Mouse (Mus musculus) gastrocnemius, adult 8-10 months (tissue): ENCODE results near the gene Rad9a. TPM values are rescaled to one million over a fixed set of nuclear protein-coding genes. Genes with fewer than 3 reads are reported as not detected.

ENCODE experiments used
- DNase-seq, 2 experiments: peaks; one replicate each; pipeline ENCODE4 v3.0.0; 2022; ENCODE audit warnings: low spot score in 2 of 2
- total RNA-seq, 4 experiments: library from RNA; stranded (reverse); gene quantifications; 2 replicates each; pipeline ENCODE4 v1.2.4; 2022

The Rad9a gene
- total RNA-seq, 4 experiments from 2014 or later: 1.7 to 3.6 (median 2.3) TPM

DNA sequence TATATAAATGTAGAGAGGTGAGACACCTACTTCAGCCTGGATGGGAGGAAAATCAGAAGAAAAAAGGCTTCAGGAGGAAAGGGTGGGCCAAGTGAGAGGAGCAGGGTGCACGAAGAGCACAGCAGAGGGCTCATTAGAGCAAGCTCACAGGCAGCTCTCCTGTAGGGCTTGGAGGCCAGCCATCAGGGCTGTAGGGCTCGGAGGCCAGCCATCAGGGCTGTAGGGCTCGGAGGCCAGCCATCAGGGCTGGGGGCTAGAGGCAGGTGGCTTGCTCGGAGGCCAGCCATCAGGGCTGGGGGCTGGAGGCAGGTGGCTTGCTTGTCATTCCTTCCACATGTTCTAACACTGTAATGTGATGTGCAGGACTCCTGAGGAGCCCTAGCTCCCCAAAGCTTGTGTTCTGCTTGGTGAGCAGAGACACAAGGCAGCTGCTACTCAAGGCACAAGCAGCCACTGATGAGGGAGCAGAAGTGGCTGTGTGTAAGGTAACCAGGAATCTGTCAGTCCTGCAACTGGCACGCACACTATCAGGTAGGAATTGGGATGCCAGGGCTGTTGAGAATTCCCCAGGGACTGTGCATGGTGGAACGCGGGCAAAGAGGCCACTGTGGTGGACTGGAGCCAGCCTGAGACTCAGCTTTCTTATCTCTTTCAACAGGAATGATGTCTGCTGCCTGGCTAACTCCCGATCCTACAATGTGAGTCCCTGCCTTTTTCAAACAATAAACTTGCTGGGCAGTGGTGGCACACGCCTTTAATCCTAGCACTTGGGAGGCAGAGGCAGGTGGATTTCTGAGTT, 34.6 kb downstream of the Rad9a start:
- no peak for DNase-seq

DNA sequence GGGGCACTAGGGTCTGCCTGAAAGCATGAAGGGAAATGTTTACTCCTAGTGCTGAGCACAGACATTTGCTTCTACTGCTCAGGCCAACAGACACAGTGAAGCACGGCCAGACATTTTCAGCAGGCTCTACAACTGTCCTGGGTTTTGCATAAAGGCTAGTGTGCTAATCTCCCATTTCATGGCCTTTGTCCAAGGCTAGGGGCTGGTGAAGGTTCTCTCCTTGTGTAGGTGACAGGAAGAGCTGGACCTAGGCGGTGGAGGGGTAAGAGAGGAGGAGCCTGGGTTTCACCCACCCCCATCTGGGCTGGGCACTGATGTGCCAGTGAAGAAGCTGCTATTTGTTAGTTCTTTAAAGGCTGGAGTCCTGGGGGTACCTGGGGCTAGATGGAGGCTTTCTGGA, 36.7 kb downstream of the Rad9a start:
- DNase-seq: no peak

DNA sequence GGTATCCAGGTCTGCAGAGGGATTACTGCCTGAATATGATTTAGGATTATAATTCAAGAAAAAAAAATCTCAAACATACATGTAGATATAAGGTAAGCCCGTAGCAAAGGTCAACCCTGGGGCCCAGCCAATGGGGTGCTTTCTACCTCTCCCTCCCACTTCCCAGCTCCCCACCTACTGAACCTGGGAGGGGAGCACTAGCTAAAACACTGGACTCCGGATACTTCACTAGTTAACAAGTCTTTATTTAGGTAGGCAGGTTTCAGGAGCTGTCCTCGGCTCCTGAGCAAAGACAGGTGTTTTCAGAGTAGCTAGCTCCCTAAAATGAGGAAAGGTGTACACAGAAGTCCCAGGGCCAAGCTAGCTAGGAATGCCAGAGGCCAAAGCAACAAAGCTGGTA, 37.4 kb downstream of the Rad9a start:
- no peak for DNase-seq

DNA sequence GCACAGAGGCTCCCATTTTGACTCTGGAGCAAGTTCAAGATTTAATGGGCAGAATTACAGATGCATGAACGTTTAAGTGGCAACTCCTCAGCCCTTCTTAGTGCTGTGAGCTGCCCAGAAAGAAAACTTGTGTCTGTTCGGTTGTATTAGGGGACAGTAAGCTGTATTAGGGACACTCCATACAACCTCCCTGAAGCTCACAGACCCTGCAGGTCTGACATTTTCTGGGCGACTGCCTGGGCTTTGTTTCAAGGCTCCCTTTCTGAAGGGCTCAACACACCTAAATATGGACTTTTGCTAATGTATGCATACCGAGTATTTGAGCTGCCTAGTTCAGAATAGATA, 37.9 kb downstream of the Rad9a start:
- no peak for DNase-seq

DNA sequence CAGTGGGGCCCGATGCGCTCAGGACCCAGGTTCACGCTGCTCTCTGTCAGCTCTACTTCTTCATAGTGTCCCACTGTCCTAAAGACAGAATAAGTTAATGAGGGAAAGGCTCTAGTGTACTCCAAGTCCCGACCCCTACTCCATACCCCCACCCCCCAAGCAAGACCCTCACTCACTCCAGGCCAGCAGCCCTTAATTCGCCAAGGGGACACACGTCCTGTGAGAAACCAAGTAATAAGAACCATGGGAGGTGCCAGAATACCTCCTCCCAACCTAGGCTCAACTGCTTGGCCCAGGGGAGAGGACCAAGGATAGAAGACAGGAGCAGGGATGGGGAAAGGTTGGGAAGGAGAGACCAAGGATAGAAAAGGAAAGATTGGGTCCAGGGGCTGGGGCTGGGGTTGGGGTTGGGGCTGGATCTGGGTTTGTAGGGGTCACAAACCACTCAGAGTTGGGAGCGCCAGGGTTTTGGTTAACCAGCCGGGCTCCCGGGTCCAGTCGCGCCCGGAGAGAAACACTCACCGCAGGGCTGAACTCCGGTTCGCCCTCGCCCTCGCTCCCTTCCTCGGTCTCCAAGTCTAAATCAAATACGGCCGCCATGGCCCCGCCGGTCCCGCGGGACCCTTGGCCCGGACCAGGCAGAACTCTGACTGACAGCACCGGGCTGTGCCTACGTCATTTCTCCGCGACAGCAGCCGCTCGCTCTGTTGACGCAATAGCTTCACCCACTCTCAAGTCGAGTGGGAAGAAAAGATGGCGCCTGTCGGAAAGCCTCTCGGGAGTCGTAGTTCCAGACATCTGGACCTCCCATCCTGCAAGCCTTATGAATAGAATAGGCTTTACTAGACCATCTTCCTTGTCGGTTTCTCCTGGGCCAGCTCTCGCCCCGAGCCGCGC, 38.6 kb downstream of the Rad9a start, which contains the start of gene Rps6kb2:
Gene Rps6kb2, minus strand, starts transcription at position 709 of the 897 bp plus-strand sequence.
- DNase-seq: peak; percentile 93

DNA sequence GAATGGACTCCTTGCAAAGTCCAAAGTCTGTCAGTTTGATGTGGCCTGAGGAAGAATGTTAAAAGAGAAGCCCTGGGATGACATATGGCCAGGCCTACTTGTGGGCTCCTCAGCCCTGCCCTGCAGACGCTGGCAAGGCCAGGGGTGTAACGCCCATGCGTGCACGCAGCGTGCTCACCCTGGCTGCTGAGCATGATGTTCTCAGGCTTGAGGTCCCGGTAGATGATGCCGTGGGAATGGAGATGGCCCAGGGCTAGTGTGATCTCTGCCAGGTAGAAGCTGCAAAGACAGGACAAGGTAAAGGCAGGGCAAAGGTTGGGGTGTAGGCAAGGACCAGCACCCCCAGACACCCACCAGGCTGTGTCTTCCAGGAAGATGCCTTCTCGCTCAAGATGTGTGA, 42.4 kb downstream of the Rad9a start:
- DNase-seq: no peak

DNA sequence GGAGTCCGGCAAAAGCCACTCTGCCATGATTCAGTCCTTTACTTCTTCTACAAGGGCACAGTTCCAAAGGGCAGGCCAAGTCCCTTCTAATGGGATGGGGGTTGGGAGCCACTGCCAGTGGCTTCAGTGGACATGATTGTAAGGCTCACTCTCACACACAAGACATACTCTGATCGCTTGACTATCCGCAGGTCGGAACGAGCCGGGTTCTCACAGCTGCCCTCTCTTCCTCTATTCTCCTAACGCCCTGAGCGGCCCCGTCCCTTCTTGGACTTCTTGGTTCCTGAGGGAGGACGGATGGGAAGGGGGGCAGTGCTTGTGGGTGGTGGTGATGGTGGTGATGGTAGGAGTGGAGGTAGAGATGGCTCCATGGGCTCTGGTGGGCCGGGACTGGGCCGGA, 44.7 kb downstream of the Rad9a start:
- DNase-seq: no peak

DNA sequence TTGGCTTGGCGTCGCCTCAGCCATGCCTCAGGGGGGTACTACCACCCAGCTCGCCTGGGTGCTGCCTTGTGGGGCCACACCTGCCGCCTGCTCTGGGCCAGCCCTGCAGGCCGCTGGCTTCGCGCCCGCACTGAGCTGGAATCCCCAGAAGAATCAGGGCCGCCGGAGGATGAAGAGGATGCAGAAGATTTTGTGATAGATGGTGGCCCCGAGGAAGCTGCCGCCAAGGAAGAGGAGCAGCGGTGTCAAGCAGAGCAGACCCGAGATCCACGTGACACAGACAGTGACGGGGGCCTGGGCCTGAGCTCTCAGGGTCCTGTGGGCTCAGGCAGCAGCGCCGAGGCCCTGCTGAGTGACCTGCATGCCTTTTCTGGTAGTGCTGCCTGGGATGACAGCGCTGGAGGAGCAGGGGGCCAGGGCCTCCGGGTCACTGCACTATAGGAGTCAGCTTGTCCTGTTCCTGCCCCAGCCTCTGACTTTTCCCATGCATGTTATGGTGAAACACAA, 45.3 kb downstream of the Rad9a start:
- no peak for DNase-seq

DNA sequence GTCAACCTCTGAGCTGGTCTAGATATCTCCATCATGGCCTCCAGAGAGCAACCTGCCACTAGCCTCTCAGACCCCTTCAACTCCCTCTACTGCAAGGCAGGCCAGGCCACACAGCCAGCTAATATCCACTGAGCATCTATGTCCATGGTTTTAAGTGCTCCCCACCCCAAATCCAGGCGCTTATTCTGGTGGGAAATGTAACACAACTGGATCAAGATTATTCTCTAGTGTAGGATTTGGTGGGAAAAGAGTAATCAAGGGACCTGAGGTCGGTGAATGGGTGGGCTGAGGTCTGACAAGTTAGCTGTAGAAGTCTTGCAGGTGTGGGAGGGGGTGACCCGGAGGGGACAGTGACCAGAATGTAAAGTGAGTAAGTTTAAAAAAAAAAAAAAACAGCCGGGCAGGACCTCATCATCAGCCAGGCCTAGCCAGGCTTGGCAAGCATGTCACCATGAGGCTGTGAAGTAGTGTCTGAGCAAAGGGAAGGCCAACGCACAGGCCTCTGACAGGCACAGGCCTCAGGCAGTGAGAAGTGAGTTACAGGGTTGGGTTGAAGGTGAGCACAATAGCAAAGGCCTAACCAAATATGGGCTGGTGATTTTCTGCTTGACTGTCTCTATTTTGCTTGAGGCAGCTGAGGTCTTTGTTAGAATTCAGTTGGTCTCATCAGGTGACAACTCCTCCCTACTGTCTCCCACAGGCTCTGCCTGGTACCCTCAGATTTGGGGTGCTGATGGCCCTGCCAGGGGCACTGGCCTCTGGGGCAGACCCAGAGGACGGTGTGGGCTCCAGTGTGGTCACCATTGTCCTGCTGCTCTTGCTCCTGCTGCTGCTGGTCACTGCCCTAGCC, 46.0 kb downstream of the Rad9a start:
- DNase-seq: no peak

DNA sequence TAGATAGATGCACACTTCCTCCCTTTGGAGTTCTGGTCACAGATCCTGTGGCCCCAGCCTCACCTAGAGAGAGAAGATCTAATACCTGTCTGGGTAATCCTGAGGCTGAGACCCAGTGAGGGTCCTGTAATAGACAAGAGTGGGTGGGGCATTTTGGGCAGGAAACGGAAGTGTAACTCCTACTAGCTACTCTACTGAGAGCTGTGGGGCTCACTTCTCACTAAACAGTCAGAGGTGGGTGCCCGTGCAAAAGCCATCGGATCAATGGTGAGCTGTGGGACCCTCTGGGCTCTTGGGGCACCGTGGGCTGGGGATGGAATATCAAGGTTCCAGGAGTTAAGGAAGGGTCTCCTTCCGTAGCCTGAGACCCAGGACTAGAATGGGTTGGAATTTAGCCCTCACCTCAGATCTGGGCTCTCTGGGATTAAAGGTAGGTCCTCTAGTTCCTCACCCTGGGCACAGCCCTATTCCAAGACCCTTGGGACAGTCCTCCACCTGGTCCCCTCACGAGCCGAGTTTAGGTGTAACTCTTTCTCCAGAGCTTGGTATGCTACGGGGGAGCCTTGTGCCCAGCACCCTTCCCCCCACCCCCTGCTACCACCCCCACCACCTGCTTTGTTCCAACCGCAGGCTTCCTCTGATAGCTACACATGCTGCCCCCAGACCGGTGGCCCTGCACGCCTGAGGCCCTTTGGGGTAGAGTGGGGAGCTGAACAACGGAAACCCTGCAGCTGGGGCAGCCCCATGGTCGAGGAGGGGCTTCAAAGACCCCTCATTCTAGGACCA, 46.8 kb downstream of the Rad9a start:
- no peak for DNase-seq

DNA sequence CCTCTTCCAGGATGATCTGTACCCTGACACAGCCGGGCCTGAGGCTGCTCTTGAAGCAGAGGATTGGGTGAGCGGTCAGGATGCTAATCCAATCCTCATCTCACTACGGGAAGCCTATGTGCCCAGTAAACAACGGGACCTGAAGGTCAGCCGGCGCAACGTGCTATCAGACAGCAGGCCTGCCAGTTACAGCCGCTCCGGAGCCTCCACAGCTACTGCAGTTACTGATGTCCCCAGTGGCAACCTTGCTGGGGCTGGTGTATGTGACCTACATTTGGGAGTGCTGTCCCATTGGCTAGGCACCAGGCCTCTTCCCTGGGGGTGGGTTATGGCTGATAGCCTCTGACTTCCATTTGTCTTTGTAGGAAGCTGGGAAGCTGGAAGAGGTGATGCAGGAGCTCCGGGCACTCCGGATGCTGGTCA, 48.2 kb downstream of the Rad9a start, which contains the start of gene Ptprcap:
Gene Ptprcap, plus strand, starts transcription at position 373 of the 423 bp plus-strand sequence.
- no peak for DNase-seq

DNA sequence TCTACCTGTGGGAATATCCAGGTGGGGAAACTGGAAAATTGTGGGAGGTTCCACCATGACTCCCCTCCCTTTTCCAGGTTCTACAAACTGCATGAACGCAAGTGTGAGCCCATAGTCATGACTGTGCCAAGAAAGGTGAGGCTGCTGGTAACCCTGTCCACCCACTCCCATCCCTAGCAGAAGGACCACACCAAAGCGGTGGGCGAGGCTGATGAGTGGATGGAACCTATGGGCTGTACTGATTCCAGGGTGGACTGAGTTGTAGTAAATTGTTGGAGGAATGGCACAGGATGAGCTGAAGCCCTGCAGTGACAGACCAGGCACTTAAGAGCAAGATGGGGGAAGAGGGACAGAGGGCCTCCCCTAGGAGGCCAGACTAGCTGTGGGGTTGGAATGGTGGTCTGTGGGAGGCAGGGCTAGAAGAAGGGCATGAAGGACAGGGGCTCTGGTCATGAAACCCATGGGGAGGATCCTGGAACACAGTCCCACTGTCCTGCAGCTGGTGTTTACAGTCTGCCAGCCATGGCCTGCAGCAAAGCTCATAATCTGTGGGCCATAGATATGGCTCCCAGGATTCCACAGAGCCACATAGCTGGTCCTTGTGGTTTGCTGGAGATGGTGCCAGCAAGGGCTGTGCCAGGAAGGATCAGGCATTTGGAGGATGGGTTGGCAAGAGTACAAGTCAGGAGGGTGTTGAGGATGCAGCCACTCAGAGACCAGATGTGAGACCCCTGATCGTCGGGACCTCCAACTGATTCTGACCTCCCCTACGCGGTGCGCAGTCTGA, 48.8 kb downstream of the Rad9a start:
- no peak for DNase-seq

DNA sequence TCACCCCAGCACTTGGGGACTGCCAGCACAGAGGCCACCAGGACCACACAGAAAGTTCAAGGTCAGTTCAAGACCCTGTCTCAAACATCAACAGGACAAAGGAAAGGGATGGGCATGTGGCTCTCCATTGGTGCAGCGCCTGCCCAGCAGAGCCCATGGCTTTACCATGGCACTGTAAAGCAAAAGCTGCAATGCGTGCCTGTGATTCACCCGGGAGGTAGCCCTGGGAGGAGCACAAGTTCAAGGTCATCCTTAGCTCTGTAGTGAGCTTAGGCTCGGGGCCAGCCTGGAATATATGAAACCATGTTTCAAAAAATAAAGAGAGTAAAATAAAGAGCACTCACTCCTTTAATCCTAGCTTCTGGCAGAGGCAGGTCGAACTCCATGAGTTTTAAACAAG, 49.6 kb downstream of the Rad9a start:
- no peak for DNase-seq

DNA sequence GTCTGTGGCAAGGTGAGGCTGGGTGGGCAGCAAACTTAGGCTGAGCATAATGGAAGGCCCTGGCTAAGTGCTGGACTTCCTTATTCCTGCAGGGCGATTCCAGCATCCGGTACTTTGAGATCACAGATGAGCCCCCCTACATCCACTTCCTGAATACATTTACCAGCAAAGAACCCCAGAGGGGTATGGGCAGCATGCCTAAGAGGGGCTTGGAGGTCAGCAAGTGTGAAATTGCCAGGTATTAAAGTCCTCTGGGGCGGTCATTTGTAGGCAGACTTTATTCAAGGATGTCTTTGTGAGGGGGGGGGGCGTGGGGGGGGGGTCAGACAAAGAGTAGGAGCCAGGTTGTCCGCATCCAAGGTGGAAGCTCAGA, 50.0 kb downstream of the Rad9a start:
- DNase-seq: no peak

DNA sequence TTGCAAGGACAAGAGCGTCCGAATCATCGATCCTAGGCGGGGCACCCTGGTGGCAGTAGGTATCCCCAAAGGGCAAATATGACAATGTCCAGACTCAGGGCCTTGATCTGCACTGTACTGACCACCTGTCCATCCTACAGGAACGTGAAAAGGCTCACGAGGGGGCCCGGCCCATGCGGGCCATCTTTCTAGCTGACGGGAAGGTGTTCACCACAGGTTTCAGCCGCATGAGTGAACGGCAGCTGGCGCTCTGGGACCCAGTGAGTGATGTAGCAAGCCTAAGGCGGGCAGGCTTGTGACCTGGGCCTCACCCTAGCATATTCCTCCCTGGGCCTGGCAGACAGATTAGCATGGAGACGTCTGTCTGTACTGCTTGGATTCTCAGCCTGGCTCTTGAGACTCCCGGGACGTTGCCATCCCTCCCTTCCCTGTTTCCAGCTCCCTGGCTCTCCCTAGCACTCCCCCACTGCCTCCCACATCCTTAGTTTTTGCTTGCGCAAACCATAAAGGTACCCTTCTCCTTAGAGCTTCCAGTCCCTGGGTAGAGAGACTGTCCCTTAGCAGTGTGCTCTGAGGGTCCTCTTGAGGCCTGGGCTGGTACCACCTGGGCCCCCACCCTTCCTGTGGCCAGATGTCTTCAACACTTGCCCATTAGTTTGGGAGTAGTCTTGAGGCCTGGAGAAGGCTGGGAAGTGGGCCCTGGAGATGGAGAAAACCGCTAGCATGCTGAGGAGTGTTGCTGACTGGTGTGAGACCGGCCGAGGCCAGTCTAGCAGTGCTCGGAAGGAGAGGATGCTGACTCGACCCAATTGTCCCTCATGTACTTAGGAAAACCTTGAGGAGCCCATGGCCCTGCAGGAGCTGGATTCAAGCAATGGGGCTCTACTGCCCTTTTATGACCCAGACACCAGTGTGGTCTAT, 50.6 kb downstream of the Rad9a start:
- DNase-seq: no peak

DNA sequence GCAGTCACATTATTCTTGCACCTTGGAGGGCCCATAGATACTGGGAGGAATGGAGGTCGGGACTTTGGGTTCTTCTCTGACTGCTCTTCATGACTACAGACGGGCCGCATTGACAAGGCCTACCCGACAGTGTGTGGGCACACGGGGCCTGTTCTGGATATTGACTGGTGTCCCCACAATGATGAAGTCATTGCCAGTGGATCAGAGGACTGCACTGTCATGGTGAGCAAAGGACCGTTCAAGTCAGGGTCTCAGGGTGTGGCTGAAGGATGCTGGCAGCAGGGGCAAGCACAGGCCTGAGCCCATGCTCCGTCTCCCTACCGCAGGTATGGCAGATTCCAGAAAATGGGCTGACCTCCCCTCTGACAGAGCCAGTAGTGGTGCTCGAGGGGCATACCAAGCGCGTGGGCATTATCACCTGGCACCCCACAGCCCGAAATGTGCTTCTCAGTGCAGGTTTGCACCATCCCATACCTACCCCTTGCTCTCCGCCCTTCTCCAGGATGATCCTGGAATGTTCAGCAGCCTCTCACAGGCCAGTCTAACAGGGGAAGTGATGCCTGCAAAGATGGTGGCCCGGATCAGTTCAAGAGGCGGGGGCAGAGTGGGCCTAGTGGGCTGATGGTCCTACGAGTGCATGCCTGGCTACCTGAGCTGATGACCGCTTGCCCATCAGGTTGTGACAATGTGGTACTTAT, 51.5 kb downstream of the Rad9a start:
- no peak for DNase-seq

DNA sequence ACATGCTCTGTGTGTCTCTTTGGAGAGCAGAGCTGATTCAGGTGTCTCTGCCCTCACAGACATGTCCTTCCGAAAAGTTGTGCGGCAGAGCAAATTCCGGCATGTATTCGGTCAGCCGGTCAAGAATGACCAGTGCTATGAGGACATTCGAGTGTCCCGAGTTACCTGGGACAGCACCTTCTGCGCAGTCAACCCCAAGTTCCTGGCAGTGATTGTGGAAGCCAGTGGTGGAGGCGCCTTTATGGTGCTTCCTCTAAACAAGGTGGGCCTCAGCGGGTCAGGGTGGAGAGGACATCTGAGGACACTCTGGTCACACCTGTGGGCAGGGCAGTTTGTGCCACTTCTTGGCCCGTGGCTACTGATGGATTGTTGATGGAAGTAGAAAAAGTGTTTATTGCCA, 52.2 kb downstream of the Rad9a start:
- no peak for DNase-seq

DNA sequence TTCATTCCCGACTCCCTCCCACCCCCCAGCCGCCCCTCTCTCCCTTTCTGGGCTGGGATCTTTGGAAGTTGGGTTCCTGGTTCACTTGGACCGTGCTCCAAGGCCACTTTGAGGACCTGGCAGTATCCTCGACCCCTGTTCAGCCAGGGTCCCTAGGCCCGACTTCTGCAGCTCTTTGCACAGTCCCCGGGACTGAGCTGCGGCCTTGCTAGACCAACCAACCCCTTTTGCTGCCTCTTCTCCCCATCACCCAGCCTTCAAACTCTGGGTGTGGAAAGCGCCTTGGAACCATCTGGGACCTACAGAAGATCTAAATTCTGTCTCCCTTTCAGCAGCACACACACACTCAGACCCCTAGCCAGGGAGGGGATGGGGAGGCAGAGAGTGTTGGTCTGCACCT, 52.6 kb downstream of the Rad9a start:
- DNase-seq: no peak
